Mouse (Mus musculus): ENCODE data around the gene Mtmr3.

DNA sequence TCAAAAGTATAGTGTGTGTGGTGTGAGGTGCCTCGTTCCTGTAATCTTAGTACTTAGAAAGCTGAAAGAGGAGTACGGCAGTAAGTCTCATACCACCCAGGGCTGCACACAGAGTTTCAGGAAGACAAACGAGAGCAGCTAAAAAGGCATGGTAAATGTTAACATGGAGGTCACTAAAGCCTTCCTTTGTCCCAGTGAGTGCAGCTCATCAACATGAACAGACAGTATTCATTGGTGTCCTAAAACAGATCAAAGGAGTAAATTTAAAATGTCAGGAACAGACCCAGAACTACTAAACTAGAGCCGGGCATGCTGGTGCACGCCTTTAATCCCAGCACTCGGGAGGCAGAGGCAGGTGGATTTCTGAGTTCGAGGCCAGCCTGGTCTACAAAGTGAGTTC lies 75.7 kb downstream of the Mtmr3 start:
- TF ChIP-seq CTCF (IDR thresholded peaks at IDR 0.05; ENCODE audit: low read depth, low read length) (no peak), POLR2A (IDR thresholded peaks at IDR 0.05; ENCODE audit: extremely low read depth, insufficient read depth, low read length) (no peak)

All from liver, adult 2 months (tissue).